Mouse (Mus musculus) testis, postnatal 10 days (tissue): ENCODE results near the gene 4930435E12Rik.
A peak's percentile ranks its signal among the peaks of the same experiment; 100 is the strongest.
"Not testable (repeated sequence)": the region's sequence is repeated elsewhere in the genome, so short reads cannot be mapped to it uniquely, and the experiment has no call there.

ENCODE experiments used
- DNase-seq: peaks from one replicate; pipeline ENCODE4 v3.0.0; 2021; ENCODE audit warnings: low spot score

Gene 4930435E12Rik

GRCm38 (mm10) chr16:38828649-38829048 lies at the start of gene 4930435E12Rik:
4930435E12Rik (minus strand) TSS chr16:38828749.
- no peak for DNase-seq

GRCm38 (mm10) chr16:38874481-38874880 lies 45.9 kb upstream of the 4930435E12Rik start:
- no peak for DNase-seq

- DNase-seq = no peak
These were observed 44.7 kb upstream of the 4930435E12Rik start for GRCm38 (mm10) chr16:38873231-38873630.

GRCm38 (mm10) chr16:38864358-38864757 lies 35.8 kb upstream of the 4930435E12Rik start:
- no peak for DNase-seq

- DNase-seq = no peak
These were observed 32.0 kb upstream of the 4930435E12Rik start for GRCm38 (mm10) chr16:38860548-38860947.

GRCm38 (mm10) chr16:38858120-38858749 lies 29.7 kb upstream of the 4930435E12Rik start:
- DNase-seq = no peak

- peak; percentile 84 for DNase-seq
These were observed 16.0 kb downstream of the 4930435E12Rik start for GRCm38 (mm10) chr16:38812521-38812920.

GRCm38 (mm10) chr16:38810196-38810595 lies 18.4 kb downstream of the 4930435E12Rik start:
- no peak for DNase-seq

- not testable (repeated sequence) for DNase-seq
These were observed 20.8 kb downstream of the 4930435E12Rik start for GRCm38 (mm10) chr16:38807796-38808195.

- no peak for DNase-seq
These were observed 28.5 kb downstream of the 4930435E12Rik start, which contains the start of gene Upk1b for GRCm38 (mm10) chr16:38800091-38800490. Upk1b (minus strand) TSS chr16:38800328.

GRCm38 (mm10) chr16:38798957-38799450 lies 29.5 kb downstream of the 4930435E12Rik start:
- no peak for DNase-seq

- DNase-seq = no peak
These were observed 35.4 kb downstream of the 4930435E12Rik start for GRCm38 (mm10) chr16:38793120-38793519.

- DNase-seq = no peak
These were observed 38.6 kb downstream of the 4930435E12Rik start for GRCm38 (mm10) chr16:38789966-38790365.

GRCm38 (mm10) chr16:38789016-38789415 lies 39.5 kb downstream of the 4930435E12Rik start:
- no peak for DNase-seq

GRCm38 (mm10) chr16:38785301-38785700 lies 43.2 kb downstream of the 4930435E12Rik start:
- no peak for DNase-seq

- DNase-seq = no peak
These were observed 46.0 kb downstream of the 4930435E12Rik start for GRCm38 (mm10) chr16:38782524-38783067.

GRCm38 (mm10) chr16:38781946-38782345 lies 46.6 kb downstream of the 4930435E12Rik start:
- no peak for DNase-seq

- DNase-seq = no peak
These were observed 47.5 kb downstream of the 4930435E12Rik start for GRCm38 (mm10) chr16:38780960-38781572.

- no peak for DNase-seq
These were observed 52.2 kb downstream of the 4930435E12Rik start for GRCm38 (mm10) chr16:38776342-38776741.

- DNase-seq = no peak
These were observed 53.4 kb downstream of the 4930435E12Rik start for GRCm38 (mm10) chr16:38774964-38775746.

- no peak for DNase-seq
These were observed 55.5 kb downstream of the 4930435E12Rik start for GRCm38 (mm10) chr16:38772906-38773496.

- DNase-seq = no peak
These were observed 57.4 kb downstream of the 4930435E12Rik start for GRCm38 (mm10) chr16:38771145-38771544.
